Mouse (Mus musculus) thymus, postnatal 36 days (tissue): ENCODE measurements around the gene Chrnb2.

Experiments used
- DNase-seq, 2 experiments: peaks; one replicate each; pipeline ENCODE4 v3.0.0; 2022; ENCODE audit warnings: mixed read lengths in 2 of 2

The Chrnb2 gene

GRCm38 (mm10) chr3:89704064-89704463, 60.4 kb downstream of the Chrnb2 start:
- DNase-seq = no peak

- DNase-seq = no peak
Observed at GRCm38 (mm10) chr3:89703596-89703995, 60.8 kb downstream of the Chrnb2 start.

GRCm38 (mm10) chr3:89700461-89700860, 64.0 kb downstream of the Chrnb2 start:
- no peak for DNase-seq

- DNase-seq = no peak
Observed at GRCm38 (mm10) chr3:89698958-89699357, 65.5 kb downstream of the Chrnb2 start.
